Mouse (Mus musculus) T-helper 2 cell (primary cell): ENCODE data around the gene Jazf1.

ENCODE experiments used
- in situ Hi-C: fragments of 300-600 bp; cut with MboI, MseI; formaldehyde crosslinking; loops from one replicate; pipeline ENCODE4 v1.15.1; 2025; ENCODE audit warnings: high pct_unique_total_duplicates

Gene Jazf1

GRCm38 (mm10) chr6:52851975-52852374 is 216.5 kb downstream of the Jazf1 start:
- in situ Hi-C loops, result no loop called here

DNA sequence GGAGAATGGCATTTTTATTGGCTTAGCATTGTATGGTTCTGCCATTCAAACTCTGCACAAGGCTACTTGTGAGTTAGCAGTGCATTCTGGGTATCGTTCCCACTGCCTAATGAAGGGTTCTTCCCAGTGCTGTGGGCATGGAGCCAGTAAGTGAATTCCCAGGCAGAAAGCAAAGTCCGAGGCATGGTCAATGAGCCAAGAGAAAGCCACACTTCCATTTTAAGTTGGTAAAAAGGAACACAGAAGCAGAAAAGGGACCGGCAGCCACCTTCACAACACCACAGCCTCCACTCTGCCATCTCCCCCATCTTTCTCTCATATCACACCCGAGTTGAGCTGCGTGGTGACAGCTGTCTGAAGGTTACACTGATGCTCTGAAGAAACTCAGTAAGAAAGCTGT is 217.4 kb downstream of the Jazf1 start:
- in situ Hi-C loops, result no loop called here

- in situ Hi-C loops, result loop anchor here (5.0 to 25.0 kb wide), 2 partner anchors 59 to 586 kb away; partner anchors contain the start of gene Hoxa13
Measured at GRCm38 (mm10) chr6:52848199-52848598, 220.2 kb downstream of the Jazf1 start.

- in situ Hi-C loops, result loop anchor here (5.0 to 25.0 kb wide), 2 partner anchors 61 to 584 kb away; partner anchors contain the start of gene Hoxa13
Measured at GRCm38 (mm10) chr6:52846314-52846713, 222.1 kb downstream of the Jazf1 start.

DNA sequence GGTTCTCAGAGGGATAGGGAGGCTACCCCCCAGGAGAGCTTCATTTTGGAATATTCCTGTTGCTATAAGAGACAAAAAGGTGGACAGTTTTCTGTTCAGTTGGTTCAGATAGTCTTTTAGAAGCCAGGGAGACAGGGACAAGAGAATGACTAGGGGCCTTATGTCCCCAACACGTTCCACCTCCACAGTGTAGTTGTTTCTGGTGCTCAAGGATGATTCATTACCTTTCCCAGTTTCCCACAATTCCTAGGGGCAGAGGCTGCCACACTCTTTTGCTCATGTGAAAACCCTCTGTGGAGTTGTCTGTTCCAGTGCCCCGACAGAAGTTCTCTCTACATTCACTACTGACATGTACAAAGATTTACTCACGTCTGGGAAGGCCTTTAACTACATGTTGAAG is 223.7 kb downstream of the Jazf1 start:
- in situ Hi-C loops, result loop anchor here (5.0 to 25.0 kb wide), 2 partner anchors 63 to 582 kb away; partner anchors contain the start of gene Hoxa13

- in situ Hi-C loops, result loop anchor here (25.0 kb wide), 1 partner anchor 581 kb away; the partner anchor contains the start of gene Hoxa13
Measured at GRCm38 (mm10) chr6:52843027-52843426, 225.4 kb downstream of the Jazf1 start.

DNA sequence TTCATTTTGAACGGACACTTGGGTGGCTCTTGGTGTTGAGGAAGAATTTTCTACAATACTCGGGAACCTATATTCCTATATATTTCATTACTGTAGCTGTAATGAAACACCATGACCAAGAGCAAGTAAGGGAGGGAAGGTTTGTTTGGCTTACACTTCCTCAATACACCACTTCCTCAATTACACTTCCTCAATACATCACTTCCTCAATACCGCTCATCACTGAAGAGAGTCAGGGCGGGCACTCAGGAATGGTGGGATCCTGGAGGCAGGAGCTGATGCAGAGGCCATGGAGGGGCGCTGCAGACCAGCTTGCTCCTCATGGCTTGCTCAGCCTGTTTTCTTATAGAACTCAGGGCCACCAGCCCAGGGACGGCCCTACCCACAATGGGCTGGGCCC is 225.8 kb downstream of the Jazf1 start:
- in situ Hi-C loops, result loop anchor here (25.0 kb wide), 1 partner anchor 580 kb away; the partner anchor contains the start of gene Hoxa13

DNA sequence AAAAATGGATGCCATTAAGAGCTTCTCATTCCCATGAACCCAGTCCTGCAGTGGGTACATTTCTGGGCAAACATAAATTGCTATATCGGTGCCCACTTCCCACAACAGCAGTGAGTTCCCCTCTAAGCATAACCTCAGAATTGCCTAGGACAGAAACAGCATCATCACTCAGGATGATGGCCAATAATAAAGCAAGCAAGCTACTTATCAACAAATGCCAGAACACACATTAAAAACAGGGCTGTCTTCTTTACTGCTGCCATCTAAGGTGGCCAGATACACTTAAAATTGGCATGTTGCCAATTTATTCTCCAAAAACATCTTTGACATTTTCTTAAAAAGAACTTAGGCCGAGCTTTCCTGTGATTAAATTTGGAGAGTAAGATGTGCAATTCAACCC is 226.8 kb downstream of the Jazf1 start:
- in situ Hi-C loops, result loop anchor here (25.0 kb wide), 1 partner anchor 579 kb away; the partner anchor contains the start of gene Hoxa13

- in situ Hi-C loops, result loop anchor here (25.0 kb wide), 1 partner anchor 578 kb away; the partner anchor contains the start of gene Hoxa13
Measured at GRCm38 (mm10) chr6:52840589-52841044, 227.8 kb downstream of the Jazf1 start.

DNA sequence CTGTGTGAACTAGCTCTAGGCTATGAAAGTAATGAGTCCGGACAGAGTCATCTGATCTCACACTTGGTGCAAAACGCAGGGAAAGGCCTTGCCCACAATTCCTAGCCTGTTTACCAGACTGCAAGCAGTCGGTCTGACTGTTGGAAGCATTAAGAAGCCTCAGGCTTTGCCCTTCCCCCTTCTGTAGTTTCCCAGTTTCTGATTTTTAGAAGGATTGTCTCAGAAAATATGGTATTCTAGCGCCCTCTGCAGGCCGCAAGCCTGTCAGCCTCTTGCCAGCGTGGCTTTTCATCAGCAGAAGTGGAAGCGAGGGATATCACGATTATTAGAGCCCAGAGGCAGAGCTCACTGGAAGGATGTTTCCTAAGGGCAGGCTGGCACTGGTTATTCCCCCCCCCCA is 229.7 kb downstream of the Jazf1 start:
- in situ Hi-C loops, result loop anchor here (25.0 kb wide), 1 partner anchor 576 kb away; the partner anchor contains the start of gene Hoxa13

- in situ Hi-C loops, result loop anchor here (25.0 kb wide), 1 partner anchor 575 kb away; the partner anchor contains the start of gene Hoxa13
Measured at GRCm38 (mm10) chr6:52837792-52838191, 230.6 kb downstream of the Jazf1 start.

DNA sequence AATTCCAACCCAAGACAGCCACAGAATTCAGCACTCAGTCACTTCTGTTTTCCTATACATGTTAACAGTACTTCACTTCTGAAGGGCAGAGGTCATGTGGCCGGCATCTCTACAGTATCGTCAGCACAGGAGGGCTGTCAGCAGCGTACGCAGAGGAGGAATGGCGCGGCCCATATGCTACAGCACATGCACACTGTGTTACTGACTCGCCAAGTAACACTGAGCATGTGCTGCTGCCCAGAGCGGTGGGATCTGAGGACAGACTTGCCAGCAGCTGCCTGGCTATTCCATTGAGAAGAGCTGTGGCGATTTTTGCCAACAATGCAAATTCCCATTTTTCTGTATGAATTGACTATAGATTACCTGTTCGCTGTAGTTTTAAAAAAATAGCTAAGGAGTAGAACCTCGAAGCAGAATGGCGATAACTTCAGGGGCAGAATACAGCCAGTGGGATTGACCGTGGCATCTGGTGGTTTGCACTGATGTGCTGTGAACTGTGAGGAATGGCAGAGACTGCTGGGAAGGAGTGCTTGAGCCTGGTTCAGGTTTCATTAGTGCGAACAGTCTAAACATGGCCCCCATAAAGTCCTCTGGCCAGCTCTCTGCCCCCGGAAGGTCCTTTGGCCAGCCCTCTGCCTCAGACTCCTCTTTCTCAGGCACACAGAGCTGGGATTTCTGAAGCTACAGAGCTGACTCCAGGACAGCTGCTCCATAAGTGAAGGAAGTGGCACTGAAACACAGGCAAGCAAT is 232.1 kb downstream of the Jazf1 start:
- in situ Hi-C loops, result loop anchor here (25.0 kb wide), 1 partner anchor 574 kb away; the partner anchor contains the start of gene Hoxa13

DNA sequence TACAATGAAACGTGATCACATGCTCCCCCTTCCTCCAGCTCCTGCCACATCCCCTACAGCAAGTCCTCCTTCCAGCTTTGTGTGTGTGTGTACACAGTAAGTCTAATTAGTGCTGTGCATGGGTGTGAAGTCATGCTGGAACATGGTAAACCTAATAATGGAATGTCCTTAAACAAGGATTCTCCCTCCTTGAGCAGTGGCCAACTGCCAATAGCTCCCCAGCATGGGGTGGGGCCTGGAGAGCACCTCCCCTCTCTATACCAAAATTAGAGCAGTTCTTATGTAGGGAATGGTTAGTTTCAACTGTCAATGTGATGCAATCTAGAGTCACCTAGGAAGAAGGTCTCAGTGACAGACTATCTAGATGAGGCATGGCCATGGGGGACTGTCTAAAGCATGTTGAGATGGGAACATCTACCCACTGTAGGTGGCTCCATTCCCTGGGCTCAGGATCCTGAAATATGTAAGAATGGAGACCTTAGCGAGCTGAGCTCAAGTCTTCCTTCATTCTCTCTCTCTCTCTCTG is 240.6 kb downstream of the Jazf1 start:
- in situ Hi-C loops, result loop anchor here (25.0 kb wide), 1 partner anchor 566 kb away; the partner anchor contains the start of gene Hoxa13

- in situ Hi-C loops, result loop anchor here (25.0 kb wide), 1 partner anchor 563 kb away; the partner anchor contains the start of gene Hoxa13
Measured at GRCm38 (mm10) chr6:52825535-52825934, 242.9 kb downstream of the Jazf1 start.

- in situ Hi-C loops, result loop anchor here (25.0 kb wide), 1 partner anchor 563 kb away; the partner anchor contains the start of gene Hoxa13
Measured at GRCm38 (mm10) chr6:52824977-52825482, 243.4 kb downstream of the Jazf1 start.

GRCm38 (mm10) chr6:52823064-52823463 is 245.4 kb downstream of the Jazf1 start:
- in situ Hi-C loops, result no loop called here

- in situ Hi-C loops, result no loop called here
Measured at GRCm38 (mm10) chr6:52822625-52823024, 245.8 kb downstream of the Jazf1 start.

DNA sequence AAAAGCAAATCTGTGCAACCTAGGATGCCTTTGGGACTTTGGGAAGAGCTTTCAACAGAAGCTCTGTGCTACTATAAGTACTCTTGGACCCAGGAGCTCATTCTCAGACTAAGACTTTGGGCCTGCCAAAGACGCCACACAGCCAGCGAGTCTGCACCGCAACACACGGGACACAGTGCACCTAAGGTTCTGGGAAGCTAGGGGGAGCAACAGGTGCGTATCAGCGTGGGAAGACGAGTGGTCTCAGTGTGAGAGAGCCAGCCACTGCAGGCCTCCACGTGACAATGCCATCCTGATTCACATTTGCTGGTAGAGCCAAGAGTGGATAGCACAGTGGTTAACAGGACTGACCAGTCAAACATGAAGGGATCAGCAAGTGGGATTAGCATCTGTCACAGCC is 249.1 kb downstream of the Jazf1 start:
- in situ Hi-C loops, result no loop called here

DNA sequence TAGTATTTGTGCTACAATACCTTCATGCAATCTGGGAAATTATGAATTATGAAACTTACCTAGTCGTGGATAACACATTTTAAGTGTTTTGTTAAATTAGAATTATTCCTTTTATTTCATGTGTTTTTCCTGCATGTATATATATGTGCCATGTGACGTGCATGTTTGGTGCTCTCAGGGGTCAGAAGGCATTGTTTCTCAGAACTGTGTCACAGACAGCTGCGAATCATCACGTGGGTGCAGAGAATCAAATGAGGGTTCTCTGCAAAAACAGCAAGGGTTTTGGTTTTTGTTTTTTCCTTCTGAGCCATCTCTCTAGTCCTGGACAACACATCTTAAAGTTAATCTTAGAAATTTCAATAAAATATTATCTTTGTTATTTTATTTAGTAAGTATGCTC is 250.4 kb downstream of the Jazf1 start:
- in situ Hi-C loops, result no loop called here

GRCm38 (mm10) chr6:52817203-52817874 is 251.1 kb downstream of the Jazf1 start:
- in situ Hi-C loops, result no loop called here

- in situ Hi-C loops, result no loop called here
Measured at GRCm38 (mm10) chr6:52805237-52805856, 263.1 kb downstream of the Jazf1 start.
